Mouse (Mus musculus) left cerebral cortex, adult 18-20 months (tissue): Measurements from ENCODE around the gene Psmf1. TPM values are rescaled to one million over a fixed set of nuclear protein-coding genes. Genes with fewer than 3 reads are reported as not detected.
A peak's percentile ranks its signal among the peaks of the same experiment; 100 is the strongest.

Experiments used
- DNase-seq, 2 experiments: peaks; one replicate each; pipeline ENCODE4 v3.0.0; 2021 to 2022; ENCODE audit warnings: low spot score in 2 of 2, mixed read lengths in 1 of 2
- total RNA-seq, 2 experiments: library from RNA; stranded (reverse); gene quantifications; 2 replicates each; pipeline ENCODE4 v1.2.3; 2021

The Psmf1 gene
- total RNA-seq, 2 experiments from 2014 or later: 37.7 to 39.1 TPM

- DNase-seq: no peak
Measured at GRCm38 (mm10) chr2:151738460-151738859, 5.5 kb downstream of the Psmf1 start.

GRCm38 (mm10) chr2:151735422-151735821, 8.6 kb downstream of the Psmf1 start:
- DNase-seq: no peak

- no peak for DNase-seq
Measured at GRCm38 (mm10) chr2:151733151-151733865, 10.7 kb downstream of the Psmf1 start.

- no peak for DNase-seq
Measured at GRCm38 (mm10) chr2:151724094-151724493, 19.9 kb downstream of the Psmf1 start.

GRCm38 (mm10) chr2:151716318-151717055, 27.5 kb downstream of the Psmf1 start:
- no peak for DNase-seq

- peak; percentile 36 to 37 for DNase-seq
Measured at GRCm38 (mm10) chr2:151715526-151715925, 28.5 kb downstream of the Psmf1 start.

GRCm38 (mm10) chr2:151712647-151713046, 31.3 kb downstream of the Psmf1 start:
- no peak for DNase-seq

GRCm38 (mm10) chr2:151702851-151703190, 41.2 kb downstream of the Psmf1 start:
- DNase-seq: peak in 1 of 2 experiments; percentile 31

GRCm38 (mm10) chr2:151702146-151702850, 41.7 kb downstream of the Psmf1 start:
- DNase-seq: peak; percentile 40 to 63

GRCm38 (mm10) chr2:151701231-151702145, 42.5 kb downstream of the Psmf1 start, which contains the start of gene Tmem74b:
Gene Tmem74b, plus strand, starts transcription at chr2:151702008.
- DNase-seq: peak in 1 of 2 experiments; percentile 23

- no peak for DNase-seq
Measured at GRCm38 (mm10) chr2:151682976-151683375, 61.0 kb downstream of the Psmf1 start.

- peak in 1 of 2 experiments; percentile 27 for DNase-seq
Measured at GRCm38 (mm10) chr2:151682357-151682756, 61.6 kb downstream of the Psmf1 start.

- no peak for DNase-seq
Measured at GRCm38 (mm10) chr2:151676234-151676633, 67.8 kb downstream of the Psmf1 start.

GRCm38 (mm10) chr2:151670968-151671329, 73.0 kb downstream of the Psmf1 start:
- DNase-seq: no peak

GRCm38 (mm10) chr2:151670026-151670967, 73.7 kb downstream of the Psmf1 start:
- no peak for DNase-seq

GRCm38 (mm10) chr2:151668433-151668832, 75.6 kb downstream of the Psmf1 start, which contains the start of gene Rad21l:
Gene Rad21l, minus strand, starts transcription at chr2:151668533.
- no peak for DNase-seq
